Mouse (Mus musculus): ENCODE measurements around the gene Csnk1g1. TPM values are rescaled to one million over a fixed set of nuclear protein-coding genes. Genes with fewer than 3 reads are reported as not detected.

The Csnk1g1 gene
- polyA plus RNA-seq, 1 experiment from 2014 or later: 8.4 TPM

DNA sequence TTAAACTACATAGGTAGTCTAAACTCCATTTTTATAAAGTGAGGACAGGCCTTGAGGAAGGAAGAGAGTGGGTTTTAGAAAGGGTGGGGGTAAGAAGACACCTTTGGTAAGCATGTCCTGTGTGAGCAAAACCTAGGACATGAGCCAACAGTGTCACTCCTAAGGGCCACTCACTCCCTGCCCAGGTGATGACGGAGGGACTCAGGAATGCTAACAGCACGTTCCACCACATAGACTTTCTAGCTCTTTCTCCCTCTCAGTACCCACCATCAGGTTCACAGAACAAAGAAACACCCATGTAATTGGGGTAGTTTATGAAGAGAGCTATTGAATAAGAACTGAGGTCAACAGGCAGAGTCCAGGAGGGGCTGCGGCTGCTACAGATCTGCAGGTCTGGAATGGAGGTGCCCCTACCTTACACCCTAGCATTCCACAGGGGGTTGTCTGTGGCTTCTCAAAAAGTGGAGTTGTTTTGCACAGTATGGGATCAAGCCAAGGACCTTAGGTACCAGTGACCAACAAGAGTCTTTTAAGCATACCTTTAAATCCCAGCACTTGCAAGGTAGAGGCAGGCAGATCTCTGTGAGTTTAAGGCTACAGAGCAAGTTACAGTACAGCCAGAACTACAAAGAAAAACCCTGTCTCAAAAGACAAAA is 172.2 kb downstream of the Csnk1g1 start:
- no peak for DNase-seq (ENCODE audit: low spot score)
- Histone ChIP-seq H3K4me3 (replicated peaks; ENCODE audit: low read depth, low read length) (no peak overlapping the region), H3K36me3 (ENCODE audit: insufficient read depth, low read length) (no peaks in the 10 kb centered on the region), H3K9ac (ENCODE audit: low read depth, low read length) (no peak overlapping the region), H3K27me3 (ENCODE audit: insufficient read depth, low read length) (no peaks in the 10 kb centered on the region), H3K4me2 (ENCODE audit: low read length) (no peak overlapping the region), H3K4me1 (replicated peaks; ENCODE audit: insufficient read depth, low read length) (no peaks in the 10 kb centered on the region), H3K27ac (no peak overlapping the region), H3K9me3 (replicated peaks; ENCODE audit: low read length) (no peaks in the 10 kb centered on the region)
- TF ChIP-seq CTCF (IDR thresholded peaks at IDR 0.05; ENCODE audit: low read depth): no peak
- ATAC-seq (replicated peaks; ENCODE audit: low FRiP score, low read depth): no peak
- 72% methylated on average over 3 of the region's 3 CpGs for WGBS

DNA sequence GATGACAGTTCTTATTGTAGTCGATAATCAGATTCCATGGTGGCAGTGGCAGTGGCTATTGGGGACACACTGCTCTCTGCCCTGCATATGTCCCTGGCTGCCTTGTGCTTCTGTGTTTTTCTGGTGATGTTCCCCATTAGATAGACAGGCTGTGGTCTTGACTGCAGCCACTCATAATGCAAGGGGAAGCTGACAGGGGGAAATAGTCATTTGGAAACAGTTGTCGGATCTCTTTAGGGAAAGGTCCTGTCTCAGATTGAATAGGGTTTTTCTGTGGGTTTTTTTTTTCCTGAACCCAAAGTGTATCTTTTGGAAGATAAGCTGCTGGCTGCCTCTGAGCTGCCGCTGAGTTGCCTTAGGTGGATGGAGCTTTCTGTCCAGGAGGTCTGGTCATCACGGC is 173.3 kb downstream of the Csnk1g1 start:
- H3K4me3 ChIP-seq (replicated peaks; ENCODE audit: low read depth, low read length): no peak overlapping the region
- TF ChIP-seq CTCF (IDR thresholded peaks at IDR 0.05; ENCODE audit: low read depth): no peak
- no peaks in the 10 kb centered on the region for H3K9me3 ChIP-seq (replicated peaks; ENCODE audit: low read length)
- no peaks in the 10 kb centered on the region for H3K27me3 ChIP-seq (ENCODE audit: insufficient read depth, low read length)
- peaks cover 5% of the 10 kb centered on the region; the same call in 1 of the 2 replicates for H3K36me3 ChIP-seq (ENCODE audit: insufficient read depth, low read length)
- DNase-seq (ENCODE audit: low spot score): no peak
- H3K27ac ChIP-seq: no peak overlapping the region
- no peak overlapping the region for H3K4me2 ChIP-seq (ENCODE audit: low read length)
- 86% methylated on average over 4 of the region's 4 CpGs for WGBS
- H3K4me1 ChIP-seq (replicated peaks; ENCODE audit: insufficient read depth, low read length): no peaks in the 10 kb centered on the region
- ATAC-seq (replicated peaks; ENCODE audit: low FRiP score, low read depth): no peak
- H3K9ac ChIP-seq (ENCODE audit: low read depth, low read length): no peak overlapping the region

DNA sequence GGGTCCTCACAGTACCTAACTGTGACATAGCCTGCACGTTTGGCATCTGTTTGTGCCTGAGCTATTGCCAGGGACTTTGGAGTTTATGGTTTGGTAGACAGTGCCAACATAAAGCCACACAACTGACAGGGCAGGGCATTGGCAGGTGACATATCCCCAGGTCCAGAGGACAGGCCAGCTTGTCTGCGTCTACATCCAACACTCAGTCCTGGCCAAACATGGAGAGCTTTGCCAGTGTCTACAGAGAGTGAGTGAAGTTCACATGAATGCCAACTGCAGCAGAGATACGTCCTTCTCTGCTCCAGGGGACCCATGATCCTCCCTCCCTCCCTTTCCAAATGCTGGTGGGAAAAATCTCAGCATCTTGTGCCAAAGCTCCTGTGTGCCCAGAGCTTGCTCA is 175.4 kb downstream of the Csnk1g1 start:
- Histone ChIP-seq H3K36me3 (ENCODE audit: insufficient read depth, low read length) (peaks cover 17% of the 10 kb centered on the region; the same call in 1 of the 2 replicates), H3K9ac (ENCODE audit: low read depth, low read length) (no peak overlapping the region), H3K27ac (no peak overlapping the region), H3K9me3 (replicated peaks; ENCODE audit: low read length) (no peaks in the 10 kb centered on the region), H3K27me3 (ENCODE audit: insufficient read depth, low read length) (no peaks in the 10 kb centered on the region), H3K4me2 (ENCODE audit: low read length) (no peak overlapping the region), H3K4me3 (replicated peaks; ENCODE audit: low read depth, low read length) (no peak overlapping the region), H3K4me1 (replicated peaks; ENCODE audit: insufficient read depth, low read length) (no peaks in the 10 kb centered on the region)
- no peak for DNase-seq (ENCODE audit: low spot score)
- no peak for ATAC-seq (replicated peaks; ENCODE audit: low FRiP score, low read depth)
- 90% methylated on average over 3 of the region's 3 CpGs for WGBS
- TF ChIP-seq CTCF (IDR thresholded peaks at IDR 0.05; ENCODE audit: low read depth): no peak

DNA sequence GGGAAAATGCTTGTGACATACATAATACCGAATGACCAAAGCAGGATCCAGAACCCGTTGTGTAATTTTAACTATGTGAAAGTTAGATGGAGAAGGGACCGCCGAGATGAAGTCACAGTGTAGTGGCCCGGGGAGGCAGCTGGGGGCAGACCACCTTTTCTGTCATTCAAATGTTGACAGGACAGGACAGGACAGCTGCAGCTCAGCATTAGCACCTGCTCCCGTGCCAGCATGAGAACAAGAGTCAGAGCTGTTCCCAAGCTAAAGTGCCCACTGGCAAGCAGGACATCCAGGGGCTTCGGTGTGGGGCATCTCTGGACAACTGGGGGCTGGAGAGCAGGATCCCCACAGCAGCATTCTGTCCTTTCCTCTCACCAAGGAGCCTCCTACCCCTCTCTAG is 178.3 kb downstream of the Csnk1g1 start:
- Histone ChIP-seq H3K27ac (no peak overlapping the region), H3K9ac (ENCODE audit: low read depth, low read length) (no peak overlapping the region), H3K9me3 (replicated peaks; ENCODE audit: low read length) (no peaks in the 10 kb centered on the region), H3K27me3 (ENCODE audit: insufficient read depth, low read length) (no peaks in the 10 kb centered on the region), H3K4me2 (ENCODE audit: low read length) (no peak overlapping the region), H3K4me3 (replicated peaks; ENCODE audit: low read depth, low read length) (no peak overlapping the region), H3K36me3 (ENCODE audit: insufficient read depth, low read length) (peaks cover 37% of the 10 kb centered on the region), H3K4me1 (replicated peaks; ENCODE audit: insufficient read depth, low read length) (no peaks in the 10 kb centered on the region)
- ATAC-seq (replicated peaks; ENCODE audit: low FRiP score, low read depth): no peak
- DNase-seq (ENCODE audit: low spot score): no peak
- TF ChIP-seq CTCF (IDR thresholded peaks at IDR 0.05; ENCODE audit: low read depth): no peak
- WGBS: 99% methylated on average over 7 of the region's 7 CpGs

DNA sequence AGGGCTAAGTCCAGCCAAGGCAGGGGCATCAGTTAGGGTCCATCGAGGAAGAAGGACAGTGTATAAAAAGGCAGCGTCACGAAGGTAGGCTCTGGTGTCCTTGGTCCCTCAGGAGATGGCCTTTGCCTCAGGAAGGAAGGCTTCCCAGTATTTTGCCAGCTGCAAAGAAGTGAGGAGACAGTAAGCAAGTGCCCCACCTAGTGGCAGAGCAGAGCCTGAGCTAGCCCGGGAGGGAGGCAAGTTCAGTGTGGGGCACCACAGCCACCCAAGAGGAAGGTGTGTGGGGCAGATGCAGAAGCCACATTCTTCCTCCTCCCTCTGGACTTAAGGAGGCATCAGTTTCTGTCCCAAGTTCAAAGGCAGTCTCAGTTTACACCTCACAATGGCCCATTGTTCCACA is 179.7 kb downstream of the Csnk1g1 start:
- Histone ChIP-seq H3K4me3 (replicated peaks; ENCODE audit: low read depth, low read length) (no peak overlapping the region), H3K36me3 (ENCODE audit: insufficient read depth, low read length) (peaks cover 50% of the 10 kb centered on the region), H3K4me2 (ENCODE audit: low read length) (no peak overlapping the region), H3K9me3 (replicated peaks; ENCODE audit: low read length) (no peaks in the 10 kb centered on the region), H3K27ac (no peak overlapping the region), H3K27me3 (ENCODE audit: insufficient read depth, low read length) (no peaks in the 10 kb centered on the region), H3K9ac (ENCODE audit: low read depth, low read length) (no peak overlapping the region), H3K4me1 (replicated peaks; ENCODE audit: insufficient read depth, low read length) (0 out of 2 replicates have a peak, but pooled peaks cover 3% of the 10 kb centered on the region)
- ATAC-seq (replicated peaks; ENCODE audit: low FRiP score, low read depth) (no peak), DNase-seq (ENCODE audit: low spot score) (peak; percentile 75)
- WGBS: 46% methylated on average over 4 of the region's 4 CpGs
- TF ChIP-seq CTCF (IDR thresholded peaks at IDR 0.05; ENCODE audit: low read depth): peak; percentile 80

DNA sequence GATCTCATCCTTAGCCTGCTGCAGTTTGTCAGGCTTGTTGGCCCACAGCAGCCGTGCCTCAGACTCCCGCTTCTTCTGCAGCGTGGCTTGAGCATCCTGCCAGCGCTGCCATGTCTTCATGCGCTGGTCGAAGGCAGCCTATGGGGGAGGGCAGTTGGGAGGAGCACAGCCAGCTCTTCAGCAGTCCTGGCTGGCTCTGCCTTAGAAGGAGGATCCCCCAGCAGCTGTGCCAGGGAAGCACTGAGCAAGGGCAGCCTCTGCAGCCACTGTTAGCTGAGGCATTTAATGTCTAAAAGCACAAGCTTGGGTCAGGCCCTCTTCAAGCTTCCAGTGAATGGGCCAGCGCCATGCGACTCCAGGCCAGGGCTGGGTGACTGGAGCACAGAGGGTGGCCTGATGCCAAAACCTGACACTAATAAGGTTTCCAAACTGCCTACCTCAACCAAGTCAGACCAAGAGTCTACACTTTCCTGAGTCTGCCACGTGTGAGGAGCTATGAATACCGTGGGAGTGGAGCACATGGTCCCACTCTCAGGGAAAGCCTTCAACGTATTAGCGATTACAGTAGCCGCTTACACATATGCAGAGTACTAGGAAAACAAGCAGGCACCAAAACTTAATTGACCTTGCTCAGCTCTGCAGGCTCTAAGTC is 182.0 kb downstream of the Csnk1g1 start:
- no peaks in the 10 kb centered on the region for H3K27me3 ChIP-seq (ENCODE audit: insufficient read depth, low read length)
- no peak for ATAC-seq (replicated peaks; ENCODE audit: low FRiP score, low read depth)
- 79% methylated on average over 13 of the region's 13 CpGs for WGBS

More for the DNA sequence above, 182.0 kb downstream of the Csnk1g1 start:
- no peak for DNase-seq (ENCODE audit: low spot score)
- no peak overlapping the region for H3K4me3 ChIP-seq (replicated peaks; ENCODE audit: low read depth, low read length)
- no peak for TF ChIP-seq CTCF (IDR thresholded peaks at IDR 0.05; ENCODE audit: low read depth)
- no peak overlapping the region for H3K4me2 ChIP-seq (ENCODE audit: low read length)
- H3K9ac ChIP-seq (ENCODE audit: low read depth, low read length): no peak overlapping the region
- no peak overlapping the region for H3K27ac ChIP-seq
- H3K9me3 ChIP-seq (replicated peaks; ENCODE audit: low read length): no peaks in the 10 kb centered on the region
- H3K4me1 ChIP-seq (replicated peaks; ENCODE audit: insufficient read depth, low read length): 0 out of 2 replicates have a peak, but pooled peaks cover 3% of the 10 kb centered on the region
- peaks cover 70% of the 10 kb centered on the region for H3K36me3 ChIP-seq (ENCODE audit: insufficient read depth, low read length)
